Mouse (Mus musculus) mesoderm, embryonic 11.5 days (tissue): ENCODE measurements around the gene Inmt.
A peak's percentile ranks its signal among the peaks of the same experiment; 100 is the strongest.

Source experiments
- DNase-seq: peaks from one replicate; pipeline ENCODE4 v3.0.0-alpha.2; 2012; ENCODE audit warnings: low read depth, low spot score

Inmt gene

DNA sequence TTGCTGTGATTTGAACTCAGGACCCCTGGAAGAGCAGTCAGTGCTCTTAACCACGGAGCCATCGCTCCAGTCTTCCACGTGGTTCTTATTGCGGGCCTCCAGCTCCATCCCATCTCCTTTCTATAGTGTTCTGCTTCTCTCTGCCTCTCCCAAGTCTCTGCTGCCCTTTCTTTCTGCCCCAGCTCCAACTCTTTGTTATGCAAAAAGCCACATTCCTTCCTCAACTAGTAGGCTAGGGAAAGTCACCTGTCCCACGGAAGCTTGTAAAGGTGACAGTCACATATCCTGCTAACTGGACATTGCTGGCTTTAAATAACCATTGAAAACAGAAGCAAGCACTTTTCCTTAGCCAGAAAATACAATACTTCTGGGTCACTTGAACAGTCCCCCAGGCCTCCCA lies 5.0 kb downstream of the Inmt start:
- no peak for DNase-seq

DNA sequence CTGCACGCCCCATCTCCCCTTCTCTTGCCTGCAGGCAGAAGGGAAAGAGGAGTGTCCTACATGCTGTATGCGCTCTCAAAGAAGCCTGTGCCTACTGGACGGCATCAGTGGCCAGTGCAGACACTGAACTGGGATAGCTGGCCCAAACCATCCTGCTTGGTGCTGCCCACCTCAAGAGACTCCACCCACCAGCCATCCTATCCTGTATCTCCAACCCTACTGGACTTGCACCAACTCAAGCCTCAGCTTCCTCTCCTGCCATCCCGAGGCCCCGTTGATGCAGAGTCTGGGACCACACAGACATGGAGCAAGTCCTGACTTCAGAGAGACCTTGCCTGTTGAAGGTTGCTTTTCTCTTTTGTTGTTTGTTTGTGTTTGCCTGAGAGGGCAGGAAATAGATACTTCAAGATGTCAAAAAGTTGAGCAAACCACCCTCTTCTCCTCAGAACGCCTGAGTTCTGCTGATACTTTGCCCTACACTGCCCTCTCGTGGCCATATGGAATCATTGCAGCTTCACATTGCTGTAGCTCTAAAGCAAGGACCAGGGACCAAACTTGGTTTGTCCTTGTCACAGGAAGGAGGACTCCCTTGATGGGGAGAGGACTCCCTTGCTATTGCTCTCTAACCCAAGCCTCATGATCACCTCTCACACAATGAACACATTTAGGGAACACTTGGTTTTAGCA lies 7.9 kb downstream of the Inmt start:
- DNase-seq = peak; percentile 78

DNA sequence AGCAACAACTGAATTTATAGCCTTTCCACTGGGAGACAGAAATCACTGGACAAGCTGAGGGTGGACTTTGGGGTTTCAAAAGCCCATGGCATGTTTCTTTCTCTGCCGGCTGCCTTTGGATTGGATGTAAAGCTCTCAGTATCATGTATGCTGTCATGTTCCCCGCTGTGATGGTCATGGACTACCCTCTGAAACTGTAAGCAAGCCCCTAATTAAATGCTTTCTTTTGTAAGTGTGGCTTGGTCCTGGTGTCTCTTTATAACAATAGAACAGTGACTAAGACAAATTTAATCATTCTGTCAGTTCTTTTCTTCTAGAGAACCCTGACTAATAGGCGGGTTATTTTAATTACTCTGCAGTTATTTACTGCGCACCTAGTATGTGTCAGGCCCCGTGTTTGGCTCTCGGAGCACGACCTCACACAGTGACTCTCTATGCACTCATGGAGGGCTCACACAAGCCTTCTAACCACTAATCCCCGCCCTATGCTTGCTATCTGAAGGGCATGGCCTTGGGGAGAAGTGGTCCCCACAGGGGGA lies 11.7 kb downstream of the Inmt start:
- DNase-seq = peak; percentile 38

DNA sequence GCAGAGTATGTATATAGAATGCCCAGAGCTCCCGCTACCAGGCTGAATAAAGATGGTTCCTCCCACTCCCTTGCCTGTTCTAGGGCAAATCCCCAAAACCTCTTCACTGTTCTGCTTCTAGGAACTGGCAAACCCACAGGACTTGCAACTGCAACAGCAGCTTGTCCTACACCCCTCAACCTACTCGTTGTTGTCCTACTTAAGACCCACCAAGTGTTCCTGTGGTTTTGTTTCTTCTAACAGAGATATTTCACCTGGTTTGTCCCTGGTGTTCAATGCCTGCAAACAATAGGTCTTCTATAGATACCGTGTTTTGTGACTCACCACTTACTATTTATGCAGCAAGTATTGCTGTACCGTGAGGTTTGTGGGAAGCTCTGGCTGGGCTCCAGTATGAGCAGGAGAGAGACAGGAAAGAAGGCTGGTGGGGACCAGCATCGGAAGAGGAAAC lies 13.5 kb downstream of the Inmt start:
- no peak for DNase-seq

DNA sequence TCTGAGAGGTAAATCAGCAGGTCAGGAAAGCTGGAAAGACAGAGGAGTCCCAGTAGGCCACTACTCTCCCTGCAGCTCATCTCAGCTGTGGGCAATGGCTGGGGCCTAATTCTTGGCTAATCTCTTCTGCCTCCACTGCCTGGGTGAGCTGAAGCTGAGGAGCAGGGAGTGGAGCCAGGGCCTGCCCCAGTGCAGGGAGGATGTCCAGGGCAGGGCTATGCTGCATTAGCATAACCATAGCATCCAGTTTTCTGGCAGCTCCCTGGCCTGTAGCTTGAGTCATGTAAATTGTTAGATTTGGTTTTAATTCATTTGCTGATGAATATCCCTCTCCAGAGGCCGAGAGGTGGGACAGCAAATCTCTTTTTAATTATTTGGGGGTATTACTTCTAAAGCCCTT lies 15.6 kb downstream of the Inmt start:
- DNase-seq = no peak

DNA sequence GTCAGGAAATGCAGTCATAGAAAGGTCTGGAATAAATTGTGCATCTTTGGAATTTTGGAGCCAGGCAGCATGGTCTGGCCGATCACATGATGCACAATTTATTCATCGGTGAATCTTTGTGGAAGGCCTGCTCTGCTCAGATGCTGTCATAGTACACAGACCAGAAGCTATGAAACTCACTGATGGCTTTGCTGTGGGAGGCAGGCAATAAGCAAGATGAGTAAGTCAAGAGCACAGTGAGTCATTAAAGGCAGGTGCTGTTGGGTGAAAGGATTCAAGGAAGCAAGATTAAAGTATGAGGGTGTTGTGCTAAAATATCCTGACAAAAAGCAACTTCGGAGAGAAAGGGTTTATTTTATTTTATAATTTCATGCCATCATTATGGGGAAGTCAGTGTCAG lies 22.6 kb downstream of the Inmt start:
- DNase-seq = no peak

DNA sequence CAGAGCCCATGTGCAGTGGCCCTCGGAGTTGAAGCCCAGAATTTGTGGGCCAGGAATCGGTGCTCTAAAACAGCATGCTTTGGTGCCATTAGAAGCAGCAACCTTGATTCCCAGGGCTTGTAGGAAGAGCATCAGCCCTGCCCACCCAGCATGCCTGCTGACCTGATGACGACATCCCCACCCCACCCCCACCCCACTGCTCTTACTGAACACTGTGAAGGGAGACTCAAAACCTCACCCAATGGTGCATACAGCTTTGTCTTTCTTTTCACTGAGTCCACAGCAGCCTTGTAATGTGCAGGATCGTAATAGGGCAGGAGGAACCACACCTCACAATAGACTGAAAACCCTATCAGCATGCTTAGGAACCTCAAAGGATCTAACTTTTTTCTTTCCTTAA lies 28.7 kb downstream of the Inmt start:
- peak; percentile 6 for DNase-seq

DNA sequence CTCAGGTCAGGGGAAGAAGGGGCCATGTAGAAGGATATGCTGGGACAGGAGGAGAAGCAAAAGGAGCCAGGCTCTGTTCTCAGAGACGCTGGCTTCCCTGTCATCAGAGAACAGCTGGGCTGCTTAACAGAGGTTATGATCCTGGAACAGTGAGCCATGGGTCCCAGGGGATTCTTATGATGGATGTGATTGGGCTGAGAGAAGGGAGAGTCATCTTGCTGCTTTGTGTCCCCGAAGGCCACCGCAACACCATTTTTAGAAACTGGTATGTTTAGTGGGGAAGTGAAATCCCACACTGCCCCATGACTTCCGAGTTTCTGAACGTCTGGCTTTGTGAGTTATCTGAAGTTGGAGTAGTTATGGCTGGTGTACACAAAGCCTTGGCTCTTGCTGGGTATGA lies 29.6 kb downstream of the Inmt start:
- DNase-seq = peak; percentile 41

DNA sequence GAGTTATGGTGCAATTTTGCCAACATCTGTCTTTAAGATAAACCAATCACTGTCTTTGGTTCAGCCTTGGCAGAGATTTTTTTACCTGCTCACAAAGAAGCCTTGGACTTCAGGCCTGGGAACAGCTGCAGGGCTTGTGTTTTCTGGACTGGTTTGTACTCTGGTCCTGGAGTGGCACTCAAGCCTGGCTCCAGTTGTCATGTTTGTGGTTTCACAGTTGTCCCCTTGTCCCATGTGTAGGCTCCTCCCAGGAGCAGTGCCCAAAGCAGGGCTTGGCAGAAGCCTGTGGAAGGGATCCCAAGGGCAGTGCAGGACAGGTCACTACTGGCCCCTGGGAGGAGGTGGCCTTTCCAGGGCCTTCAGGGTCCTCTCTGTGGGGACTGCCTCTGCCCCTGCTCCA lies 36.5 kb downstream of the Inmt start:
- no peak for DNase-seq

DNA sequence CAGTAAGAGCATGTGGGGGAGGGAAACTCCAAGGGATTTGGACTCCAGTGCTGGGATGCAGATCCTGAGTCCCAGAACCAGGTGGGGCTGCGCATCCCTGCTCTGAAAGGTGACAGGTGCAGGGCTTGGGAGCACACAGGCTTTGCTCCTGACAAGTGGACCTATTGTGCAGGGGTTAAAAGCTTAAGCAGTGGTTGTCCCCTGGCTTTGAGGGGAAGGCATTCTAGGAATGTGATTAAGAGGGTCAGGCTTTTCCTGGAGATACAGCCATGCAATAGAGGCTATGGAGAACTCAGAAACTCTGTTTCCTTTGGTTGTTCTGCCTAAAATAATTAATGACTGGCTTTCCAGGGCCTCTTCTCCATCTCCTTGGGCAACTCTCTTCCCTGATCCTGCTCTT lies 41.4 kb downstream of the Inmt start:
- no peak for DNase-seq

DNA sequence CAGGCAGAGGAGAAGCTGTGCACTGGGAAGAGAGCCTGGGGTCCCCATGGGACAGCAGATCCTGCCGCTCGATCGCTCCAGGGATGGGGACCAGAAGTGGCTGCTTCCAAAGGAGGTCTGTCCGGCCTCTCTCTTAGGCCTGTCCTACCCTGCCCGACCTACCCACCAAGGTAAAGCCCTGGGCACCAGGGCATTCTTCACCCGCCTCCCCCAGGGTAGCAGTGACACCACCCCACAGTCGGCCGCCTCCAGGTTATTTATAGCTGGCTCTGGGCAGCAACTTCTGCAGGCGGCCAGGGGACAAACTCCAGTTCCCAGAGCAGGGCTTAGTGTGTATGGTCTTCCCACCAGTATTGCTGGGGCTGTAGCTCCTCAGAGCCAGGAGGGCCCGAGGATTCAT lies 42.0 kb downstream of the Inmt start, which contains the start of gene Crhr2:
Gene Crhr2, minus strand, starts transcription at position 223 of the 400 bp plus-strand sequence.
- DNase-seq = no peak

DNA sequence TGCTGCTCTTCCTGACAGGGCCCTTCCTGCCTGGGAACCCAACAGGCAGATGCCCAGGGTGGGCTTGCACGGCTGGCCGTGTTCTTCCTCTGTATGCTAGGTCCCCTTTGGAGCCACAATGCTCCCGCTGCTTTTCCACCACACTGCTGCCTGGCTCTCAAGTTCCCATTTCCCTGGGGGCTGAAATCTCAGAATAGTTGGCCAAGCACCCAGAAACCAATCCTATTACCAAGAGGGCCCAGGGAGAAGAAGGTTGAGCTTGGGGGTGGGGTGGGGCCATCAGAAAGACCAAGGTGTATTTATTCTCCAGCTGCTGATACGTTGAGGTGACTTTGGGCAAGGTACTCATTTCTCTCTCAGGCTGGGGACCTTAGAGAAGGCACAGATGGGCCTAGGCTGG lies 43.5 kb downstream of the Inmt start:
- no peak for DNase-seq

DNA sequence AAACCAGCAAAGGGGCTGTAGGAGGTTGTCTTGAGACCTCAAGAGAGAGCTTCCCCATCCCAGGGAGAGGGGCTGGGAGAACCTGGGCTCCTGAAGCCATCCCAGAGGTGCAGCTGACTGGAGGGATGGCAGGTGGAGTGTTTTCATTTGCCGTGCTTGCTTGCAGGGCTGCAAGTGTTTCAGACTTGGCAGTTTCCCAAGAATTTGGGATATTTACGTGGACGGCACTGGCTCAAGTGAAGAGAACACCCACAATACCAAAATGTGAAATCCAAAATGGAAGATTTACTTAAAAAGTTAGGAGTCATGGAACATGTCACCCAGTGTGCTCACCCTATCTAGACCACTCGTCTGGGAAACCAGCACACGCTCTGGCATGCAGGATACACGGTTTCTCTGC lies 44.2 kb downstream of the Inmt start:
- no peak for DNase-seq

DNA sequence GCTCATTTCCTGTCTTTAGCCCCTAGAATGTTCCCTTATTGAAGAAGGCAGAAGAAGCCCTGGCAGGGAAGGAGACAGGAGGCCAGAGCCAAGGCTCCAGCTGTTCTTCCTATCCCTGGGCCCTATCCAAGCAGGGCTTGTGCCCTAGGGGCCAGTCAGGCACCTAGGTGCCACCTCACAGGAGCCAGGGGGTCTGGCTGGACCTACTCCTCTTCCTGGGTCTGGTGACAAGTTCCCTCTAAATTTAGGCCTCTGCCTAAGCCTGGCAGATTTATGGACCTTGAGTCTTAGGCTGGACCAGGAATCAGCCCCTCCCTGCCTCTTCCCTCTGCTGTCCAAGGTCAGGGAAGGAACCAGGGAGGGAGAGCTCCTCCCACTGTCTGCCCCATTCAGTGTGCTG lies 46.5 kb downstream of the Inmt start:
- no peak for DNase-seq

DNA sequence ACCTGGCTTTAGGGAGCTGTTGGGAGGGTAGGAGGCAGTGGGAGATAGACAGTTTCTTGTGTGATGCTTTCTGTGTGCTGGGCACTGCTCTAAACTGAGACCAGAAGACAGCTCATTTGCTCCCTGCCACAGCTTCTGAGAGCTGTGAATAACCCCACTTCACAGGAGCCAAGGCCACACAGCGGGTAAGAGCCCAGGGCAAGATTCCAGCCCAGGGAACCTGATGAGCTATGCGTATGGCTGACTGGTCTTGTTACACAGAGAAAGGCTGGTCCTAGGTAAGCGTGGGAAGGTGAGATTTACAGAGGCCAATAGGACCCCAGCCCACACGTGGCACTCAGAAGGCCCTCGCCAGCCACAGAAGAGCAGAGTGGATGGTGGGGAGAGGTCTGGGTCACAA lies 48.3 kb downstream of the Inmt start:
- no peak for DNase-seq

DNA sequence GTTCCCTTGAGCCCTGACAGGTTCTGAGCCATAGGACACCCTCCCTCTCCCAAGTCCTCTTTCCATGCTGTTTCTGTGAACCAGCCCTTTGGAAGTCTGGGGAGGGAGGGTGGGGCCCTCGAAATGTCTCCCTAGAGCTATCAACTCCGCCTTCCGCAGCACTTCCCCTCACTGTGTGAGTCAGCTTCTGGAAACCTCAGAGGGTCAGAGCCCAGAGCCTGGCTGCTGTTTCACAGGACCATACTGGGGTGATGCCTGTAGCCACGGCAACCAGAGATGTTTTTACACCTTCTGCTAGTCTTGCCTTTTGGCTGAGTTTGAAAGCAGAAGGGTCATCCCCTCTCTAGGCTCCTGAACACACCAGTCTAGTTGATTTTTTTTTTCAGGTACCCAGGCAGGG lies 51.8 kb downstream of the Inmt start:
- DNase-seq = no peak
